Mouse (Mus musculus) cerebellum, adult 9-11 months (tissue): ENCODE results near the gene Galntl5.
"Not testable (repeated sequence)": the region's sequence is repeated elsewhere in the genome, so short reads cannot be mapped to it uniquely, and the experiment has no call there.

ENCODE experiments used
- DNase-seq: peaks from one replicate; pipeline ENCODE4 v3.0.0; 2022

Galntl5 gene

GRCm38 (mm10) chr5:25211872-25212271 is 30.6 kb downstream of the Galntl5 start:
- no peak for DNase-seq

DNA sequence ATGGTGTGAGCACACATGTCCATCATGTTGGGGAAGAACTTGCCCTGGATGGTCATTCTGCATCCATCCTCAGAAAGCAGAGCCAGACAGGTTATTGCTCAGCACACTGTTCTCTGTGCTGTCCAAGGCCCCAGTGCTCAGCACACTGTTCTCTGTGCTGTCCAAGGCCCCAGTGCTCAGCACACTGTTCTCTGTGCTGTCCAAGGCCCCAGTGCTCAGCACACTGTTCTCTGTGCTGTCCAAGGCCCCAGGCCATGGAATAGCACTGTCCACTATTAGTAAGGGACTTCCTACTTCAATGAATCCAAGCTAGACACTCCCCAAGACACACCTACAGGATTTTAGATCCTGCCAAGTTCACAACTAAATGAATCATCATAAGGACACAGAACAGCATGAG is 32.0 kb downstream of the Galntl5 start:
- not testable (repeated sequence) for DNase-seq

GRCm38 (mm10) chr5:25215006-25215405 is 33.7 kb downstream of the Galntl5 start:
- no peak for DNase-seq

GRCm38 (mm10) chr5:25221604-25222003 is 40.3 kb downstream of the Galntl5 start, which contains the start of gene Galnt11:
Gene Galnt11, plus strand, starts transcription at chr5:25221904.
- no peak for DNase-seq

DNA sequence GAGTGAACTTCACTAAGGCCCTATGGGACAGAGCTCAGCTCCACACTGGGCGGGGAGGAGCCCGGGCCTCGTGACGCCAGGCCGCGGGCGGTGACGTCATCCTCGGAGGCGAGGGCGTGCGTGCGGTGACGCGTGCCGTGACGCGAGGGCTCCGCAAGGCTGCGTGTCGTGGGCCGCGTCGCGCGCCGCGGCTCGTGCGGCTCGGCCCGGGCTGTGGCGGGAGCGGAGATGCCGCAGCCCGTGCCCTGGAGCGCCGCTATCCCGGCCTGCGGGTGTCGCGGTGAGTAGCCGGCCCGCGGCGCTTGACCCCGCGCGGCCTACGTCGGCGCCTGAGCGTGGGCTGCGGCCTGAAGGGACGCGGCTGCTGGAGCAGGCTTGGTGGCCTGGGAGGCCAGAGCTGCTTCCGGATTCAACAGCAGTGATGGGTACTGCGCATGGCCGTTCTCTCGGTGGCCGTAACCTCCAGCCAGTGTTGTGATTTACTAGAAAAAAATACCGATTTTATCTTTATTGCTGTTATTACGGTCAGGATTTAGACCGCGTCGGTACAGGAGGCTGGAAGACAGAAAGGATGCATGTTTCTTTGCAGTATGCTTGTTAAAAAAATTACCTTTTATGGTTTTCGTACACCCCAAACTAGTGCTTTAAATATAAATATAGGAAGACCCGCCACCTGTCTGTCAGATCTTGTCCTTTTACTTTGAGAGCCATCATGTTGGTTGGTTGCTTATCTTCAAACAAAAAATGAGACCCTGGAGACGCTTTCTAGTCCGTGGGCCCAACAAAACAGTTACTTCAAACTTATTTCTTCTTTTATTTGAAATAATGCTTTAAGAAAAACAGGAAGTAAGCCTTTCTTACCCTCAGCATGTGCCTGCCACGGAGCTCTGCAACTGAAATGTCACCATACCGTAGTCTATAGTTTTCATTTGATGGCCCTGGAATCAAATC is 41.8 kb downstream of the Galntl5 start, which contains the start of gene E130116L18Rik:
TSS of gene E130116L18Rik (minus strand) at position 402 of the 951 bp plus-strand sequence.
- peak; percentile 91 for DNase-seq

- not testable (repeated sequence) for DNase-seq
Observed at GRCm38 (mm10) chr5:25224377-25224776, 43.1 kb downstream of the Galntl5 start.

DNA sequence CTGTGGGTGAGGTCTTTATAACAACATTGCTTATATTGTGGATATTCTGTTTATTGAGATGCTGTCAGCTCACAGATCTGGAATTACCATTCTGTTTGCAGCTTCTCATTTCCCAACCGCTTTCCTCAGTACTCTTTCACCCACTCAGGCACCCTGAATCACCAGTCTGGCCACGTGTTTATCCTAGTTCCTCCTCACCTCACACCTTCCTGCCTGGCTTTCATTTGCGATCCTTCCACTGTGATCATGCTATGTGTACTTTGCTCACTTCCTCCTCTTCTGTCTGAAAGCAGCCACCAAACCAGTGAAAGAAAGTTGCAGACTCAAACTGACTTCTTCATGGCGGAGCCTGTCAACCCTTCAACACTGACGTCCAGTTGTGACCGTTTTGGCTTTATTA is 61.8 kb downstream of the Galntl5 start:
- DNase-seq: no peak

GRCm38 (mm10) chr5:25245806-25246472 is 64.7 kb downstream of the Galntl5 start:
- no peak for DNase-seq

DNA sequence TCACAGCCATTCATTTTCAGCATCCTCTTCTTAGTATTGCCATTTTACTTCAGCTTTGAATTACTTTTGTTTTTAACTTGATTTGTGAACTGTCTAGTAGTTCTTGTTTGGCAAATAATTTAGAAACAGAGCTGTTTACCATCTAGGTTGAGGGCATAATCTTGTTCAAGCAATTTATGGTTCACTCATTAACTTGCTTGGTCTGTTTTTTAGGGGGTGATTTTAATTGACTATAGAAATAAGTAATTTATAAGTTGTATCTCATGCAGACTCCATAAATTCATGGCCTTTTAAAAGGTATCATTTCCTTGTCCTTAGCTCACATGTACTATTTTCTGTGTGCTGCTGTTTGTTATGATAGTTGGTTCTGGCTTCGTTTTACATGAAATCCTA is 65.2 kb downstream of the Galntl5 start:
- DNase-seq: no peak

- DNase-seq: no peak
Observed at GRCm38 (mm10) chr5:25247036-25247435, 65.8 kb downstream of the Galntl5 start.

DNA sequence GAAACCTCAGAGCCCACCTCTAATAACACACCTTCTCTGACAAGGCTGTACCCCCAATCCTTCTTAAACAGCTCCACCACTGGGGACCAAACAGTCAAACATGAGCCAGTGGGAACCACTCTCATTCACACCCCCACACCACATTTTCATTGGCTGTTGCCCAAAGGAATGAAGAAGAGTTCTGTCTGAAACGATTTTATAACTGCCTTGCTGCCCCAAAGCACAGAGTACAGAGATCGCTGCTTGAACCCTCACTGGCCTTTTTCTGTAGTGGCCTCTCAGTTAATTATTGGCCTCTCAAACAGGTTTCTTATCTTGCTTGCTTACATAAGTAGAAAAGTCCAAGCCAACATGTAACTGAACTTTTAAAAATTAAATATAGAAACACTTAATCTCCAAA is 71.2 kb downstream of the Galntl5 start:
- DNase-seq: no peak

GRCm38 (mm10) chr5:25252825-25253544 is 71.7 kb downstream of the Galntl5 start:
- DNase-seq: no peak

DNA sequence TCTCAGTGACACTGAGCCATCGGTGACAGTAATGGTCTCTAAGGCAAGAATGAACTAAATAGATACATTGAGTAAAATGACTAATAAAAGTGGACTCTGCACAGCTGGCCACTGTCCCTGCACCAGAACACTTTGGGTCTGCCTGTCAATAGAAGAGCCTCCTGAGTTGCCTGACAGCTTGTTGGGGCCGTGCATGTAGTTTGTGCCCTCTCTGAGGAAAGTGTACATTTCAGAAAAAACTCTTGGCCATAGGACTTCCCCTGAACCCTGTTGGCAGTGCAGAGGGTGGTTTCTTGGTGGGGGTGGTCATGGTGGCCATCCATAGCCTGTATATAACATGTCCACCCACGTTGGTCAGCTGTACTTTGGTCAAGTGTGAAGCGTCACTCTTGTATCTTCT is 73.2 kb downstream of the Galntl5 start:
- no peak for DNase-seq

GRCm38 (mm10) chr5:25256686-25257085 is 75.4 kb downstream of the Galntl5 start:
- no peak for DNase-seq

- DNase-seq: no peak
Observed at GRCm38 (mm10) chr5:25261452-25261851, 80.2 kb downstream of the Galntl5 start.

DNA sequence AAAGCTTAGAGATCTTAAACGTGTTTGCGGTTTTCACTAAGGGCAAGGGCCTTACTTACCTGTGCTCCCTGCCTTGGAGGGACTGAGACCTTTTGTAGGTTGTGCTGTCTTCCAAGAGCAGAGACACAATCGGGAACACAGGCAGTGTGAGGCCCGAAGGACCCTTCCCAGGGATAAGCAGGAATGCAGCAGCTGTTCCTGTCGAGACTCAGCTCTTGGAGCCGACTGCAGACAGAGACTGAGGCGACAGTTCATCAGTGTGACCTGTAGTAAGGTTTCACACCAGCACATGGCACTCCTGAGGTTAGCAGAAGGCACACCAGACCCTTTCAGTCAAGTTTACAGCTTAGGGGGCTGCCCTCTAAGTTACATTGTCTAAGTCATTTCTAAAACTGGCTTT is 81.0 kb downstream of the Galntl5 start:
- no peak for DNase-seq

GRCm38 (mm10) chr5:25268258-25268888 is 87.1 kb downstream of the Galntl5 start:
- no peak for DNase-seq
